9 mouse cellular contexts compared by ENCODE assay signal in the genomic region with DNA sequence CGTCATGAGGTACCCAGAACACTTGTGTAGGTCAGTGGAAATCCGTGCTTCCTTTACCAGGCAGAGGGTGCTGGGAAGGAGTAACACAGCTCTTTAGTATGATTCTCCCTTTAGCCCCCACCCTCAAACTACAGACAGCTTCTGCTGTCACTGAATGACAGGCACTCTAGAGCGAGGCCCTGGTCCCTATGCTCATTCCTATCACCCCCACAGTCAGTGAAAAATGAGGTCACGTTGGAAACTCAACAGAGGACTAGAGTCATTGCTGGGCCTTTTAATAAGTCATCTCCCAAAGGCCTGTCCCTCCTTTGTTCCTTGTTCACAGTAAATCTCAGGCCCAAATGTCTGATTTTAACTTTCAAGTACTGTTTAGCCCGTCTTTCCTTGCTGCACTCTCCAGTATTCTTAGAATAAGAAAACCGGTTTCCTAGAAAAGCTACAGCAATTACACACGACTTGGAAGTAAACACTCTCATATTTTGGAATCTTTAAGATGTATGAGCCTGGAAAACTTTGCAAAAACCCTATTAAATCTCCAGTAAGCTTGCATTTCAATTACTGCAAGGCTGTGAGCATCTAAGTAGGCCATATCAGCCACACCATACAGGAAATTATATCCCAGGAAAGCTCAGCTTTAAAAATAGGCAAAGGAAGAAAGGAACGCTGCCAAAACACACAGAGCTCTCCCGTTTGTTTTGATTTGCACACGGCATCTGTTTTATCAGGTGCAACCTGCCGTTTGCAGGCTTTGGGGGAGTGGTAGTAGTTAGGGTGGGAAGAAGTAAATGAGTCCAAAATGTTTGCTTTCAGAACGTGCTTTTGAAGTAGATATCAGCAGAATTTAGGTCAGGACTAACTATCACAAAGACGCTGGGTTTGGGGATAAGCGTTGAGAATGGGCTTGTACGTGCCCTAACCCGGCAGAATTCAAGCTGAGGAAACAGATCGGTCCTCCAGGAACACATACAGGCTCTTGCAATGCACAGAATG. TPM values are rescaled to one million over a fixed set of nuclear protein-coding genes. Genes with fewer than 3 reads are reported as not detected.
A peak's percentile ranks its signal among the peaks of the same experiment; 100 is the strongest.
DNase-seq lines count a peak whose midpoint lies in the region; ATAC-seq and TF ChIP-seq lines count a peak whose summit lies in the region.
"Had no signal": no experiment of that assay in that cellular context is flagged by ENCODE, and none has a peak within 500 bp of the region (broad histone marks: within the 10 kb centered on the region; RNA-seq: fewer than 3 reads in every experiment).

No protein-coding gene starts in this region.

- peaks cover 8% of the 10 kb centered on the region for H3K4me1 ChIP-seq in cortical plate, adult 2 months (ENCODE audit: control insufficient read depth, insufficient read depth, low read length)
- peaks cover 12% of the 10 kb centered on the region; the same call in 1 of the 2 replicates for H3K4me1 ChIP-seq in lung, postnatal 0 days (ENCODE audit: insufficient read depth, low read depth, low read length)

- DNase-seq in layer of hippocampus, adult 2 months (ENCODE audit: low spot score in 2 of 2), result peak; percentile 23 to 42
- no peak for DNase-seq in layer of hippocampus, adult 11-12 months (ENCODE audit: low spot score)
- DNase-seq in heart, postnatal 10 days, result peak; percentile 68
- peak; percentile 72 for DNase-seq in lung, postnatal 0 days (ENCODE audit: low spot score)
- no peak for DNase-seq in adrenal gland, postnatal 4 days (ENCODE audit: low spot score in 2 of 2)
- DNase-seq in layer of hippocampus, postnatal 36 days, result no peak
- DNase-seq in thymus, postnatal 14 days, result no peak

- H3K36me3 ChIP-seq in lung, postnatal 0 days (ENCODE audit: insufficient read depth, low read length), result no peaks in the 10 kb centered on the region

- TF ChIP-seq EP300 in lung, postnatal 0 days (IDR thresholded peaks at IDR 0.05), result no peak; the same call in 1 of the 2 replicates

- WGBS in lung, postnatal 0 days, result 15% methylated on average over 17 of the region's 17 CpGs

- intact Hi-C loops in heart, postnatal 10 days (cut with DNase I), result loop anchor here (2.0 kb wide), 1 partner anchor 41 kb away; the partner anchor contains the start of genes Jmjd1c and Reep3

- no peaks in the 10 kb centered on the region for H3K9me3 ChIP-seq in lung, postnatal 0 days (ENCODE audit: low read length)

- no peaks in the 10 kb centered on the region for H3K27me3 ChIP-seq in lung, postnatal 0 days (replicated peaks; ENCODE audit: insufficient read depth, low read length)

- peak overlapping the region; percentile 0 for H3K4me3 ChIP-seq in layer of hippocampus, adult 2 months
- no peak overlapping the region for H3K4me3 ChIP-seq in cortical plate, adult 2 months (ENCODE audit: insufficient read depth, low read length)
- H3K4me3 ChIP-seq in lung, postnatal 0 days (ENCODE audit: low read depth, low read length), result no peak overlapping the region

- TF ChIP-seq POLR2A in cortical plate, adult 2 months (IDR thresholded peaks at IDR 0.05; ENCODE audit: extremely low read depth, insufficient read depth, low read length), result no peak

- H3K4me2 ChIP-seq in lung, postnatal 0 days (replicated peaks; ENCODE audit: low read depth, low read length), result peak overlapping the region; percentile 2; the same call in 1 of the 2 replicates

- H3K27ac ChIP-seq in layer of hippocampus, adult 2 months, result peak overlapping the region; percentile 88
- H3K27ac ChIP-seq in cortical plate, adult 2 months (ENCODE audit: insufficient read depth, low read length), result peak overlapping the region; percentile 55
- H3K27ac ChIP-seq in lung, postnatal 0 days (ENCODE audit: low read length), result peak overlapping the region; percentile 58

- no peak for TF ChIP-seq CTCF in layer of hippocampus, adult 2 months (conservative IDR thresholded peaks at IDR 0.05)
- TF ChIP-seq CTCF in cortical plate, adult 2 months (IDR thresholded peaks at IDR 0.05; ENCODE audit: extremely low read depth, insufficient read depth, low read length), result no peak
- TF ChIP-seq CTCF in lung, postnatal 0 days (IDR thresholded peaks at IDR 0.05), result no peak

- no peak overlapping the region for H3K9ac ChIP-seq in lung, postnatal 0 days (replicated peaks; ENCODE audit: low read depth)

- ATAC-seq in lung, postnatal 0 days, result peak; percentile 67

RNA-seq across cellular contexts. Expression of gene Jmjd1c, which starts 39.8 kb away (rescaled TPM):
- 100 to 1,000 TPM; 106 to 111 TPM for total RNA-seq in layer of hippocampus, adult 2 months (2021)
- 31.8 and 32.4 TPM in 2 replicates for polyA plus RNA-seq in cortical plate, adult 2 months (2012; rRNA removed)
- total RNA-seq in heart, postnatal 10 days (2021), result 10 to 100 TPM; 55.9 to 64.7 TPM
- 43.8 and 44.6 TPM in 2 replicates for polyA plus RNA-seq in lung, postnatal 0 days (2015; fragmentation: Nextera tagmentation; extraction: Ambion mirVana)
- 10 to 100 TPM; 78.5 to 82.9 TPM for total RNA-seq in adrenal gland, postnatal 4 days (2021)
- total RNA-seq in layer of hippocampus, postnatal 36 days (2021), result 100 to 1,000 TPM; 103 to 110 TPM

RNA-seq across cellular contexts. Expression of gene Reep3, which starts 40.6 kb away (rescaled TPM):
- 10 to 100 TPM; 18.3 to 21.9 TPM for total RNA-seq in layer of hippocampus, adult 2 months (2021)
- polyA plus RNA-seq in cortical plate, adult 2 months (2012; rRNA removed), result 23.5 and 26.4 TPM in 2 replicates
- 10 to 100 TPM; 41.5 to 41.9 TPM for total RNA-seq in heart, postnatal 10 days (2021)
- polyA plus RNA-seq in lung, postnatal 0 days (2015; fragmentation: Nextera tagmentation; extraction: Ambion mirVana), result 38.4 and 43.8 TPM in 2 replicates
- 10 to 100 TPM; 46.2 to 47.0 TPM for total RNA-seq in adrenal gland, postnatal 4 days (2021)
- total RNA-seq in layer of hippocampus, postnatal 36 days (2021), result 10 to 100 TPM; 20.2 to 24.1 TPM
- total RNA-seq: MEL had no signal

Comparison
In these comparisons a context has a peak if more than half of its experiments do, and no peak if none do; other contexts are left out.
1. DNase-seq: peak in layer of hippocampus, adult 2 months (2 of 2), heart, postnatal 10 days (2 of 2) and lung, postnatal 0 days (single experiment); none in layer of hippocampus, adult 11-12 months (single experiment), adrenal gland, postnatal 4 days (0 of 2), layer of hippocampus, postnatal 36 days (0 of 2) and thymus, postnatal 14 days (single experiment).
2. Peak in every context shown above with its lines, with median percentiles within 50 percentile points of each other: H3K27ac ChIP-seq.